In the genomic region with DNA sequence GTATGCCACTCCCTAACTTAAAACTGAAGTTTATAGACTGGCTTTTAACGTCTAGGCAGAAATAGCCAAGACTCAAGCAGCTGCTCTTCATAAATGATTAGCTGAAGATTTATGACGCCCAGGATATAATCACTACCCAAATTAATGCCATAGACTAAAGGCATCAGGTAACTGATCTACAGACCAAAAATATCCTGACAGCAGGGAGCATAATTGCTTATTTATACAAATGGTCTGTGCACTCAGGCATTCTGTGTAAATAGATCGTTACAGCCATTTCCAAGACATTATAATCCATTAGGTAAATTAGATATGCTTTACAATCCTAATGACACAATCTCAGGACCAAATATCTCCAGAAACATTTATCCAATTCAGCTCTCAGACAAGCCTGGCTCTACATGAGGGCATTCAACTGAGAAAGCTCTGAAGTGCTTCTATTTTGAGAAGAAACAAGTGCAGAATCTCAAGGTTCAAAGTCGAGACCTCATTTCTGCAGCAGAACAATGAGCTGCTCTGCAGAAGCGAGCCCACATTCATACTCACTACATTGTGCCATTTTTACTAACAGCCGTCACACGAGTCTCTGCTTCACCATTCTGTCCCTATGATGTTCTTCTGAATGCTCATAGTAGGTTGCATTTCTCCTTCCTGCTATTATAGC, we compare ENCODE assay signal across 28 mouse cellular contexts.
DNase-seq lines count a peak whose midpoint lies in the region; ATAC-seq and TF ChIP-seq lines count a peak whose summit lies in the region.
"Had no signal": no experiment of that assay in that cellular context is flagged by ENCODE, and none has a peak within 500 bp of the region (broad histone marks: within the 10 kb centered on the region; RNA-seq: fewer than 3 reads in every experiment).

No protein-coding gene starts in this region.

- H3K9me3 ChIP-seq in forebrain, embryonic 14.5 days (replicated peaks; ENCODE audit: control insufficient read depth, low read length), result no peaks in the 10 kb centered on the region
- H3K9me3 ChIP-seq in forebrain, embryonic 15.5 days, result no peaks in the 10 kb centered on the region
- H3K9me3 ChIP-seq in neural tube, embryonic 13.5 days, result no peaks in the 10 kb centered on the region
- H3K9me3 ChIP-seq: heart, embryonic 15.5 days; limb, embryonic 15.5 days; neural tube, embryonic 12.5 days had no signal

- TF ChIP-seq CTCF in kidney, adult 2 months (conservative IDR thresholded peaks at IDR 0.05; ENCODE audit: insufficient read depth, insufficient read length, low read depth, low read length), result no peak

- DNase-seq in forebrain, embryonic 14.5 days (ENCODE audit: low spot score), result peak; percentile 18
- DNase-seq in kidney, adult 2 months, result peak; percentile 28
- no peak for DNase-seq in kidney, adult 18-20 months
- no peak for DNase-seq in neural tube, embryonic 10.5 days (ENCODE audit: extremely low spot score, low spot score)
- DNase-seq: adrenal gland, adult 2 months; cerebellum, adult 8-10 months; cerebellum, postnatal 36 days; gastrocnemius, postnatal 25 days; heart, adult 18-20 months; heart, postnatal 36 days; layer of hippocampus, adult 9-11 months; left cerebral cortex, postnatal 4 days; lung, embryonic 14.5 days; midbrain, embryonic 14.5 days; right cerebral cortex, adult 18-20 months; right cerebral cortex, postnatal 4 days; thymus, postnatal 14 days had no signal

- no peaks in the 10 kb centered on the region for H3K36me3 ChIP-seq in forebrain, embryonic 14.5 days (ENCODE audit: control insufficient read depth, insufficient read depth, low read length)
- H3K36me3 ChIP-seq in forebrain, embryonic 15.5 days, result no peaks in the 10 kb centered on the region
- no peaks in the 10 kb centered on the region for H3K36me3 ChIP-seq in kidney, adult 2 months (ENCODE audit: control insufficient read depth, insufficient read depth, low read length)
- H3K36me3 ChIP-seq in neural tube, embryonic 13.5 days, result no peaks in the 10 kb centered on the region
- H3K36me3 ChIP-seq: heart, embryonic 15.5 days; limb, embryonic 15.5 days; neural tube, embryonic 12.5 days had no signal

- H3K27me3 ChIP-seq in forebrain, embryonic 14.5 days (replicated peaks; ENCODE audit: control insufficient read depth, insufficient read depth, low read length), result no peaks in the 10 kb centered on the region
- H3K27me3 ChIP-seq in forebrain, embryonic 15.5 days, result no peaks in the 10 kb centered on the region
- H3K27me3 ChIP-seq in kidney, adult 2 months (replicated peaks; ENCODE audit: control insufficient read depth, insufficient read depth, low read length), result no peaks in the 10 kb centered on the region; the same call in 1 of the 2 replicates
- H3K27me3 ChIP-seq in neural tube, embryonic 13.5 days, result no peaks in the 10 kb centered on the region
- H3K27me3 ChIP-seq: heart, embryonic 15.5 days; limb, embryonic 15.5 days; megakaryocyte, embryonic 14.5 days; neural tube, embryonic 12.5 days had no signal

- ATAC-seq in forebrain, embryonic 14.5 days, result no peak
- no peak for ATAC-seq in forebrain, embryonic 15.5 days (replicated peaks)
- ATAC-seq in neural tube, embryonic 13.5 days (ENCODE audit: low read depth), result no peak; the same call in 1 of the 2 replicates
- ATAC-seq in megakaryocyte, adult 5-6 weeks (ENCODE audit: poor library complexity, severe bottlenecking), result no peak
- ATAC-seq in activated CD4-positive, CD25-positive, alpha-beta regulatory T cell, adult 4 months, result no peak
- ATAC-seq: forebrain, embryonic 16.5 days; inflammation-experienced regulatory T-cells, adult 6 months had no signal

- TF ChIP-seq POLR2A in kidney, adult 2 months (IDR thresholded peaks at IDR 0.05; ENCODE audit: low read depth, low read length), result no peak

- H3K4me3 ChIP-seq in forebrain, embryonic 14.5 days (ENCODE audit: low read depth, low read length), result no peak overlapping the region
- H3K4me3 ChIP-seq in forebrain, embryonic 15.5 days, result no peak overlapping the region
- H3K4me3 ChIP-seq in kidney, adult 2 months (ENCODE audit: insufficient read depth, low read depth, low read length), result no peak overlapping the region
- no peak overlapping the region for H3K4me3 ChIP-seq in neural tube, embryonic 13.5 days
- H3K4me3 ChIP-seq: heart, embryonic 15.5 days; limb, embryonic 15.5 days; megakaryocyte, embryonic 14.5 days; neural tube, embryonic 12.5 days had no signal

- H3K9ac ChIP-seq in forebrain, embryonic 14.5 days (ENCODE audit: low read length), result no peak overlapping the region
- H3K9ac ChIP-seq in forebrain, embryonic 15.5 days (replicated peaks), result no peak overlapping the region
- no peak overlapping the region for H3K9ac ChIP-seq in neural tube, embryonic 13.5 days
- H3K9ac ChIP-seq: heart, embryonic 15.5 days; limb, embryonic 15.5 days; liver, embryonic 14.5 days; lung, embryonic 14.5 days; neural tube, embryonic 12.5 days had no signal

- H3K4me1 ChIP-seq in forebrain, embryonic 14.5 days (ENCODE audit: control insufficient read depth, insufficient read depth, low read length), result no peaks in the 10 kb centered on the region
- no peaks in the 10 kb centered on the region for H3K4me1 ChIP-seq in forebrain, embryonic 15.5 days
- peaks cover 4% of the 10 kb centered on the region; the same call in 1 of the 2 replicates for H3K4me1 ChIP-seq in kidney, adult 2 months (ENCODE audit: control insufficient read depth, insufficient read depth, low read length)
- H3K4me1 ChIP-seq in neural tube, embryonic 13.5 days (replicated peaks), result no peaks in the 10 kb centered on the region
- H3K4me1 ChIP-seq: limb, embryonic 15.5 days; megakaryocyte, embryonic 14.5 days; neural tube, embryonic 12.5 days had no signal

- H3K4me2 ChIP-seq in forebrain, embryonic 14.5 days (ENCODE audit: low read length), result no peak overlapping the region
- H3K4me2 ChIP-seq in forebrain, embryonic 15.5 days (replicated peaks), result no peak overlapping the region
- no peak overlapping the region for H3K4me2 ChIP-seq in neural tube, embryonic 13.5 days
- H3K4me2 ChIP-seq: heart, embryonic 15.5 days; limb, embryonic 15.5 days; lung, embryonic 14.5 days; neural tube, embryonic 12.5 days had no signal

- WGBS in forebrain, embryonic 14.5 days, result 20% methylated on average over 7 of the region's 7 CpGs
- 22% methylated on average over 7 of the region's 7 CpGs for WGBS in forebrain, embryonic 15.5 days
- WGBS in kidney, adult 2 months, result 43% methylated on average over 7 of the region's 7 CpGs
- WGBS in neural tube, embryonic 13.5 days, result 65% methylated on average over 7 of the region's 7 CpGs

- H3K27ac ChIP-seq in forebrain, embryonic 14.5 days (ENCODE audit: low read depth, low read length), result no peak overlapping the region
- H3K27ac ChIP-seq in forebrain, embryonic 15.5 days (replicated peaks), result no peak overlapping the region
- H3K27ac ChIP-seq in kidney, adult 2 months (ENCODE audit: insufficient read depth, low read depth, low read length), result no peak overlapping the region
- H3K27ac ChIP-seq in neural tube, embryonic 13.5 days (replicated peaks), result peak overlapping the region; percentile 61
- H3K27ac ChIP-seq: heart, embryonic 15.5 days; limb, embryonic 15.5 days; liver, embryonic 14.5 days; neural tube, embryonic 12.5 days had no signal

Comparison
In these comparisons a context has a peak if more than half of its experiments do, and no peak if none do; other contexts are left out.
1. DNase-seq: peak in forebrain, embryonic 14.5 days (single experiment) and kidney, adult 2 months (single experiment); none in kidney, adult 18-20 months (single experiment) and neural tube, embryonic 10.5 days (single experiment).